Mouse (Mus musculus) hindbrain, embryonic 10.5 days (tissue): ENCODE measurements around the gene Dab2ip. TPM values are rescaled to one million over a fixed set of nuclear protein-coding genes. Genes with fewer than 3 reads are reported as not detected.

Experiments used
- DNase-seq: peaks from one replicate; pipeline ENCODE4 v3.0.0-alpha.2; 2017; ENCODE audit warnings: low spot score
- H3K27ac ChIP-seq: fragments of 300-500 bp; sonication (generic); 2 replicates; pipeline ENCODE4 v1.5.1; 2016; ENCODE audit warnings: mild to moderate bottlenecking, moderate library complexity
- H3K27me3 ChIP-seq: fragments of 300-500 bp; sonication (generic); 2 replicates; pipeline ENCODE4 v1.6.1; 2016; ENCODE audit warnings: mild to moderate bottlenecking; ENCODE audit not compliant: poor library complexity, insufficient read depth, severe bottlenecking
- H3K36me3 ChIP-seq: fragments of 300-500 bp; sonication (generic); 2 replicates; pipeline ENCODE4 v1.6.1; 2016; ENCODE audit warnings: mild to moderate bottlenecking, moderate library complexity
- H3K4me1 ChIP-seq: fragments of 300-500 bp; sonication (generic); replicated peaks from 2 replicates; pipeline ENCODE4 v1.6.1; 2016; ENCODE audit warnings: mild to moderate bottlenecking
- H3K4me3 ChIP-seq: fragments of 300-500 bp; sonication (generic); 2 replicates; pipeline ENCODE4 v1.5.1; 2016; ENCODE audit warnings: mild to moderate bottlenecking, moderate library complexity
- H3K9me3 ChIP-seq: fragments of 300-500 bp; sonication (generic); 2 replicates; pipeline ENCODE4 v1.6.1; 2016; ENCODE audit warnings: mild to moderate bottlenecking, moderate library complexity
- WGBS: fragments of 180-500 bp; shearing (Covaris S2); methylation state at CpG from one replicate; pipeline ENCODE4 v1.1.7; 2016; 5-methylcytosine and 5-hydroxymethylcytosine counted together
- polyA plus RNA-seq: library from polyadenylated mRNA; unstranded; fragments of >200 nt; fragmentation: Nextera tagmentation; extraction: Ambion mirVana; gene quantifications from 2 replicates; pipeline ENCODE4 v1.2.1, GENCODE M21; 2016

Gene Dab2ip
- polyA plus RNA-seq, 1 experiment from 2014 or later = 28.8 TPM

DNA sequence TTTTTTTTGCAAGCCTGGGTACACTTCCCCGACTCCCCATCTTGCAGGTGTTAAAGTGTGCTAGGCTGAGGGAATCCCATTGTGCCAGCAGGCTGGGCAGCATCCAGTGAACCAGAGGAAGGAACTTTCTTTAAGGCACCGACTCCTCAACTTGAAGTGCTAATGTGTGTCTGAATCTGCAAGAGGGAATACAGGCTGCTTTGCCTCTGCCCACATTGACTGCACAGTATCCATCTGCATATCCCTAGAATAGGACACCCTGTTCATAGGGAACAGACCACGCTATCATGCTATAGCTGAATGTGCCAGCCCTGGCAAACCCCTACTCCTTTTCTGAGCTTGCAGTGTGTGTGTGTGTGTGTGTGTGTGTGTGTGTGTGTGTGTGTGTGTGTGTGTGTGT, 115.1 kb downstream of the Dab2ip start:
- H3K4me3 ChIP-seq = no peak overlapping the region
- no peak for DNase-seq
- peaks cover 85% of the 10 kb centered on the region for H3K4me1 ChIP-seq
- 87% methylated on average over 3 of the region's 3 CpGs for WGBS
- H3K27ac ChIP-seq = no peak overlapping the region
- no peaks in the 10 kb centered on the region for H3K9me3 ChIP-seq
- peaks cover 26% of the 10 kb centered on the region for H3K36me3 ChIP-seq
- H3K27me3 ChIP-seq = no peaks in the 10 kb centered on the region

- no peak overlapping the region for H3K27ac ChIP-seq
- no peak for DNase-seq
- H3K4me1 ChIP-seq = peaks cover 85% of the 10 kb centered on the region
- no peaks in the 10 kb centered on the region for H3K27me3 ChIP-seq
- WGBS = 81% methylated on average over 3 of the region's 3 CpGs
- H3K36me3 ChIP-seq = peaks cover 19% of the 10 kb centered on the region
- H3K9me3 ChIP-seq = no peaks in the 10 kb centered on the region
- H3K4me3 ChIP-seq = no peak overlapping the region
Measured at GRCm38 (mm10) chr2:35673986-35674385, 115.9 kb downstream of the Dab2ip start.

DNA sequence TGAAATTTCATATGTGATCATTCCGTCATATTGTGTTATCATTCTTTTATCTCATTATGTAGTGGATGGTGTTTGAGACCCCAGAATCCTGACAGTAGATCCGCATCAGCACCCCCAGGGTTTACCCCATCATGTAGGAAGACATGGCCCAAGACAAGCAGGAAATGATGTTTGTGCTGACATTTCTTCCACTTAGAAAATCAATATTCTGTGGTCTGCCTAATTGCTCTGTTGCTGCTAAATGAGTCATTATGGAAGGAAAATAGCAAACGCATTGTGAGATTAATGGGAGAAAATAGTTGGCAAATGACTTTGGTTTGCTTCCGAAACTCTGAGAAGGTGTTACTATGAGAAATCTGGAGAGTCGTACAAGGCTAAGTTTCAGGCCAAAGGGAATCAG, 116.4 kb downstream of the Dab2ip start:
- Histone ChIP-seq H3K9me3 (no peaks in the 10 kb centered on the region), H3K4me3 (no peak overlapping the region), H3K27me3 (no peaks in the 10 kb centered on the region), H3K27ac (no peak overlapping the region), H3K4me1 (peaks cover 85% of the 10 kb centered on the region), H3K36me3 (peaks cover 18% of the 10 kb centered on the region)
- 94% methylated on average over 5 of the region's 5 CpGs for WGBS
- no peak for DNase-seq

GRCm38 (mm10) chr2:35676075-35676665, 118.1 kb downstream of the Dab2ip start:
- Histone ChIP-seq H3K4me1 (peaks cover 85% of the 10 kb centered on the region), H3K36me3 (peaks cover 11% of the 10 kb centered on the region; the same call in 1 of the 2 replicates), H3K27ac (peak overlapping the region; percentile 50; the same call in 1 of the 2 replicates), H3K9me3 (no peaks in the 10 kb centered on the region), H3K27me3 (no peaks in the 10 kb centered on the region), H3K4me3 (no peak overlapping the region)
- WGBS = 74% methylated on average over 5 of the region's 5 CpGs
- no peak for DNase-seq

GRCm38 (mm10) chr2:35677855-35678254, 119.8 kb downstream of the Dab2ip start:
- H3K4me3 ChIP-seq = no peak overlapping the region
- no peaks in the 10 kb centered on the region for H3K27me3 ChIP-seq
- H3K4me1 ChIP-seq = peaks cover 85% of the 10 kb centered on the region
- H3K36me3 ChIP-seq = peaks cover 4% of the 10 kb centered on the region; the same call in 1 of the 2 replicates
- DNase-seq = peak; percentile 51
- H3K27ac ChIP-seq = peak overlapping the region; percentile 84
- 10% methylated on average over 8 of the region's 8 CpGs for WGBS
- H3K9me3 ChIP-seq = no peaks in the 10 kb centered on the region

DNA sequence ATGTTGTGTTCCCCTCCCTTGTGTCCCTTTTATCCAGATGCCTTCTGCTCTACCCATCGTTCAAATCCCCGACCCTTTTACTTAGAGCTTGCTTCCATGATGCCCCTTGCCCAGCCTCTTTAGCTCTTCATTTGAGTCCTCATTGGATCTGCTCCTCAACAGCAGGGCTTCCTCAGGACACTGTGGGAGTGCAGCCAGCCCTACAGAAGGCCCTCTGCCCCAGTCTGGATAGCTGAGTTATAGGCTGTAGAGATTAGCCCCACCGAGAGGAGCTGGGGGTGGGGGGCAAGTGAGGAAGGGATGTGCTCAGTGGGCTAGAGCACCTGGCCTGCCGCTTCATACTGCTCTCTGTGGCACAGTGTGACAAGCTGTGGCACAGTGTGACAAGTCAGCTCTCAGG, 120.4 kb downstream of the Dab2ip start:
- Histone ChIP-seq H3K4me3 (no peak overlapping the region), H3K9me3 (no peaks in the 10 kb centered on the region), H3K27me3 (no peaks in the 10 kb centered on the region), H3K4me1 (peaks cover 88% of the 10 kb centered on the region), H3K27ac (peak overlapping the region; percentile 84), H3K36me3 (peaks cover 4% of the 10 kb centered on the region; the same call in 1 of the 2 replicates)
- 53% methylated on average over 4 of the region's 4 CpGs for WGBS
- DNase-seq = no peak

- peak overlapping the region; percentile 84; the same call in 1 of the 2 replicates for H3K27ac ChIP-seq
- no peaks in the 10 kb centered on the region for H3K9me3 ChIP-seq
- H3K4me3 ChIP-seq = no peak overlapping the region
- no peak for DNase-seq
- WGBS = 19% methylated on average over 10 of the region's 10 CpGs
- H3K36me3 ChIP-seq = peaks cover 4% of the 10 kb centered on the region; the same call in 1 of the 2 replicates
- no peaks in the 10 kb centered on the region for H3K27me3 ChIP-seq
- peaks cover 96% of the 10 kb centered on the region for H3K4me1 ChIP-seq
Measured at GRCm38 (mm10) chr2:35679812-35680672, 122.0 kb downstream of the Dab2ip start.

DNA sequence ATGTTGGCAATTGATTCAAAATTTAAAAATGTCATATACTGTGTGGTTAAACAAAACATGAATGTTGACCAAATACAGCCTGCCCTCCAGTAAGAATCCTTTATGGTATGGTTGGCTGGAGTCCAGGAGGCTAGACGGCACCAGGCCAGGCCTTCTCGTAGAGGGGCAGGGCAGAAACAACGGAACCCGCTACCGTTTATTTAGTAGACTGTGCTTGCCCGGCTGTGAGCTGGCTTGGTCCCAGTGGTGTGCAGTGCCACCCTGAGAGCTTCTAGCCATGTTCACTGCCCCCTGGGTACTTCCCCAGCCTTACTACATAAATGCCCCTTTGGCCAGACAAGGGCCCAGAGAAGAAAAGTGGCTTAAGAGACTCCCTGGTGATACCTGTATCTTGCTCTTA, 122.8 kb downstream of the Dab2ip start:
- H3K27ac ChIP-seq = peak overlapping the region; percentile 37; the same call in 1 of the 2 replicates
- peaks cover 91% of the 10 kb centered on the region for H3K4me1 ChIP-seq
- H3K27me3 ChIP-seq = no peaks in the 10 kb centered on the region
- no peaks in the 10 kb centered on the region for H3K9me3 ChIP-seq
- H3K36me3 ChIP-seq = peaks cover 4% of the 10 kb centered on the region; the same call in 1 of the 2 replicates
- no peak for DNase-seq
- no peak overlapping the region for H3K4me3 ChIP-seq
- WGBS = 84% methylated on average over 6 of the region's 6 CpGs

DNA sequence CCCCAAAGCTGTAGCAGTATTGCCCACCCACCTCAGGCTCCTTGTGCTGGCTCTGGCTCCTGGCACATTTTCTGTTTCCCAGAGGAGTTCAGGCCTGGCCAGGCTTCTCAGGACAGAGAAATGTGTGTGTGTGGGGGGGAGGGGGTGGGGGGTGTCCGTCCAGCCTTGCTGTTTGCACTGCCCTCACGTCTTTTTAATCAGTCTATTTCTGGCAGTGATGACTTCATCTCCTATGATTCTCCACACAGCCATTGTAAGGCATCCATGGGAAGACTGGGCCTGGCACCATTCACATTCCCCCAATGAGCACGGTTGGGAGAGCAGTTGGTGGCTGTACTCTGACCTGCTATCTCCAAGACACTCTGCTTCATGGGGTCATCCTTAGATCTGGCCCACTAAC, 125.9 kb downstream of the Dab2ip start:
- Histone ChIP-seq H3K27ac (0 out of 2 replicates have a peak overlapping the region, but pooled peaks have one; percentile 8), H3K27me3 (no peaks in the 10 kb centered on the region), H3K9me3 (no peaks in the 10 kb centered on the region), H3K4me1 (peaks cover 71% of the 10 kb centered on the region), H3K4me3 (no peak overlapping the region), H3K36me3 (peaks cover 15% of the 10 kb centered on the region)
- no peak for DNase-seq
- 40% methylated on average over 3 of the region's 3 CpGs for WGBS

- 0 out of 2 replicates have a peak overlapping the region, but pooled peaks have one; percentile 35 for H3K27ac ChIP-seq
Measured at GRCm38 (mm10) chr2:35684735-35685312, 126.8 kb downstream of the Dab2ip start.

DNA sequence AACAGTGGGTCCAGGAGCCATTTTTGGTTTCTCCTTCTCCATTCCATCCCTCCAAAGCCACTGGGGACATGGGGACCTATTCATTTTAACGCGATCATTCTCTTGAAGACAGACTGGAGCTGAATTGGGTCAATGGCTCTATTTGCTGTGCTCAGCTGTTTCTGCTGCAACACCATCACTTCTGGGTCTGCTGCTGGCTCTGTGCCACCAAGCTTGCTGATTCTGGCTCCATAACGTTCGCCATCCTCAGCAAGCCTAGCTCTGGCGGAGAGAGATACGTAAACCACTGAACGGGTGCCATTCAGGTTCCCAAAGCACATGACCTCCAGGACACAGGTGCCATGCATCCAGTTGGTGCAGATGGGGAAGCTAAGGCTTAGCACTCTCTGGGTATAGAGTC, 128.0 kb downstream of the Dab2ip start:
- Histone ChIP-seq H3K4me1 (peaks cover 70% of the 10 kb centered on the region), H3K27ac (no peak overlapping the region), H3K27me3 (no peaks in the 10 kb centered on the region), H3K4me3 (no peak overlapping the region), H3K36me3 (peaks cover 12% of the 10 kb centered on the region), H3K9me3 (no peaks in the 10 kb centered on the region)
- DNase-seq = no peak
- 91% methylated on average over 7 of the region's 7 CpGs for WGBS

More at GRCm38 (mm10) chr2:35684735-35685312, 126.8 kb downstream of the Dab2ip start:
- DNase-seq = no peak
- H3K27me3 ChIP-seq = no peaks in the 10 kb centered on the region
- H3K4me3 ChIP-seq = no peak overlapping the region
- WGBS = 64% methylated on average over 9 of the region's 9 CpGs
- H3K9me3 ChIP-seq = no peaks in the 10 kb centered on the region
- H3K36me3 ChIP-seq = peaks cover 15% of the 10 kb centered on the region
- H3K4me1 ChIP-seq = peaks cover 70% of the 10 kb centered on the region

- Histone ChIP-seq H3K36me3 (peaks cover 12% of the 10 kb centered on the region), H3K9me3 (no peaks in the 10 kb centered on the region), H3K4me3 (no peak overlapping the region), H3K4me1 (peaks cover 70% of the 10 kb centered on the region), H3K27me3 (no peaks in the 10 kb centered on the region), H3K27ac (no peak overlapping the region)
- no peak for DNase-seq
- 93% methylated on average over 5 of the region's 5 CpGs for WGBS
Measured at GRCm38 (mm10) chr2:35687557-35688070, 129.5 kb downstream of the Dab2ip start.
